Mouse (Mus musculus) cerebellum, adult 8-10 months (tissue): ENCODE results near the gene Gm20388.

ENCODE experiments used
- DNase-seq: peaks from one replicate; pipeline ENCODE4 v3.0.0; 2022

Gm20388 gene

DNA sequence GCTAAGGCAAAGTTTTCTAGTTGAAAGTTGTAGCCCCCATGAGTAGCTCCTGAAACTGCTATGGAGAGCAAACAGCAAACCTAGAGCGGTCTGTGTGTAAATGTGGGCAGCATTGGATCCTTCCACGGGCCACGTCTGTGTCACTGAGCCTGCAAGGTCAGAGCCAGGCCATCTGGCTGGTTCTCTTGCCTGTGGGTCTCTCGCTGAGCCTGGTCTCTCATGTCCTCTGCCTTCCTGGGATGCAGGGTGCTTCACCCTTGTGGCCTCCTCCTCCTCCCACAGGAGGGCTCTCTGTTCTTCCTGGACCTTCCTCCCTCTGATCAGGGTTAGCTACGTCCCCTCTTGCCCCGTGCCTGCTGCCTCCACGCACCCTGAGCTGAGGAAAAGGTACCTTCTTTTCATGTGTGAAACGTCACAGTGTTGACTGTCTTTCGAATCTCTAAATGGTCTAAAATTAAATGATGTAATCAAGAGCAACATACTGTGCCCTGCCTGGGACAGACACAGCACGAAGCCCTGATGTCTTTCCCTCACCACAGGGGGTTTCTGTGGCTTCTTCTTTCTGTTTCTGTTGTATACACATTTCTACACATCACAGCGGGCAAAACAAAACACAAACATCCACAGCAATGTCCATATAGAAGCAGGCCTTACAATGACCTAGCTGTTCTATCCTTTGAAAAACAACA lies 4373.1 kb downstream of the Gm20388 start:
- DNase-seq: no peak

DNA sequence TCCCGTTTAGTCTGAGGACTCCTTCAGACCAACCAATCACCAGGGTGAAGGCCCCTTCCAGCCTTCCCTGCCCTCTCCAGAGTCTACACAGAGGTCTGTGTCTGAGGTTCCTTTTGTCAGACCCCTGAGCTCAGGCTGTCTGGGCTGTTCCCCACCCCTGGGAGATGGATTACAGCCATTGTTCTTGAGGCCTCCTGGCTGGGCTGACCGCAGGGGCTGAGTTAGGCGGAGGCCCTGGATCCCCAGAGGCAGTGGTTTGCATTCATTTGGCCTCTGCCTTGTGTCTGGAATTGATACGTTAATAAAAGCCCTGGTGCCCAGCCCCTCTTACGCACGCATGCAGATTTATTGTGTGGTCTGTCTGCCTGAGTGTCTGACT lies 4373.7 kb downstream of the Gm20388 start:
- no peak for DNase-seq

DNA sequence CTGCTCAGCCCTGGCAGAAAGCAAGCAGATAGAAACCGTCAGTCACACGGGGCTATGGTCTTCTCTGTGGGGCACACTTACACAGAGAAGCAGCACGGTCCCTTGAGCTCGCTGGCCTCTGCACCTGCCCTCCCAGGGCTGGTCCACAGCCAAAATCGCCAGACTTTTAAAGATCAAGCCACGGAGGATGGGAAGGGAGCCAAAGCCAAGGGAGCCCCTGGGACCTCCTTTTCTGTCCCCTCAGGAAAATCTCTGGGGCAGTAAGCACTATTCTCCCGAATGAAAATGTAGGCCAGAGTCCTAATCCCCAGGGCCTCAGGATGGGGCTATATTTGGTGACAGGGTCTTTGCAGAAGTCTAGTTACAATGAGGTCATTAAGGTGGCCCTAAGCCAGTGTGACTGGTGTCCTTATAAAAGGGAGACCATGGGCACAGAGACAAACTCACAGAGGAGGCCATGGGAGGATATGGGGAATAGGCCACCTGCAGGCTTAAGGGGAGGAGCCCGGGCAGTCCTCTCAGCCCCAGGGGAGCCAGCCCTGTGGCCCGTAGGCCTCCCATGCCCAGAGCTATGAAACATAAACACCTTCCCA lies 4374.4 kb downstream of the Gm20388 start:
- DNase-seq: peak; percentile 60

DNA sequence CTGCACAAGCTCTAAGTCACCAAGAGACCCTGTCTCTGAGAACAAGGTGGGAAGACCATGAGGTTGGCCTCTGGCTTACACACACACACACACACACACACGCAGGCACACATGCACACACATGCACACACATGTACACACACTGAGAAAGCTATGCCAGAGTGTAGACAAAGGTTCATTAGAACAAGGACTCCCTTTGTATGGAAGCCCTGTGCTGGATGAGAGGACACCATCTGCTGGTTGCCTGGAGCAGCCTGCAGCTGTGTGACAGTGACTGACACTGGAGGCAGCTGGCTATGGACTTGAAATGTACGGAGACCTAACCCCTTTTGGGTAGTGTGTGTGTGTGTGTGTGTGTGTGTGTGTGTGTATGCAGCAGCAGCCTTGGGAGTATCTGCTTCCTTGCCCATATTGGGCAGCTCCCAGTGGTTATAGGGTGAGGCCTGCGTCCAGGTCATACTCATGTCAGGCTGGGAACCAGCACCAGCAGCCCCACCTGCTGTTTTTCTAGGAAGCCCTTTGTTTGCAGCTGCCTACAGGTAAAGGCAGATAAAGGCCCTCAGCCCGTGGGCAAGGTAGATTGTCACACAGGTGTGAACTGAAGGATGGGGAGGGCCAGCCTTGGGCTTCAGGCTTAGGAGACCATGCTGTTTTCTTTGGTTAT lies 4376.0 kb downstream of the Gm20388 start:
- DNase-seq: no peak

DNA sequence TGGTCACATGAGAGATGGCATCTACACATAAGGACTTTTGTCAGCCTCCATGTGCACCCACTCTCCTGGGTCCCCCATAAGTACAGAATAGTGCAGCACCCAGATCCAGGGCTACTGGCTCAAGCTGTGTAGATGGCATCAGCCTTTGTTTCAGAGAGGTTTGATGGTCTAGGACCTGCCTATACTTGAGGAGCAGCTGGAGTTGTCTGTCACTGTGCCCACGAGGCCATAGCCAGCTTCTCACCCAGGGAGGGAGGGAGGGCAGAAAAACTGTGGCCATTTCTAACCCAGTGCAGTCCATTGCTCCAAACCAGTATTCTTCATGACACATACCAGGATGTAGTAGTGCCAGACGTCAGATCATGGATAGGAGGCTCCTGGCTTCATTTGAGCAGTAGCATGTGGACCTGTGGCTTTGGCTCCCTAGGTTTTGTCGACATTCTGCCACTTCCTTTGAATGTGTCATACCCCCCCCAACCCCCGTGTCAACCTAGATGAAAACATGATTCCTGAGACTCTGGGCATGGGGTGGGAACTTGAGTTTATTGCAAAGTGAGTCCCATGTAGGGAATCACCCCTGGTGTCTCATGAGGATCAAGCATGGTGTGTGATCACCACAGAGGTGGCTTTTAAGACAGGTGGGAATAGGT lies 4377.7 kb downstream of the Gm20388 start:
- DNase-seq: no peak

DNA sequence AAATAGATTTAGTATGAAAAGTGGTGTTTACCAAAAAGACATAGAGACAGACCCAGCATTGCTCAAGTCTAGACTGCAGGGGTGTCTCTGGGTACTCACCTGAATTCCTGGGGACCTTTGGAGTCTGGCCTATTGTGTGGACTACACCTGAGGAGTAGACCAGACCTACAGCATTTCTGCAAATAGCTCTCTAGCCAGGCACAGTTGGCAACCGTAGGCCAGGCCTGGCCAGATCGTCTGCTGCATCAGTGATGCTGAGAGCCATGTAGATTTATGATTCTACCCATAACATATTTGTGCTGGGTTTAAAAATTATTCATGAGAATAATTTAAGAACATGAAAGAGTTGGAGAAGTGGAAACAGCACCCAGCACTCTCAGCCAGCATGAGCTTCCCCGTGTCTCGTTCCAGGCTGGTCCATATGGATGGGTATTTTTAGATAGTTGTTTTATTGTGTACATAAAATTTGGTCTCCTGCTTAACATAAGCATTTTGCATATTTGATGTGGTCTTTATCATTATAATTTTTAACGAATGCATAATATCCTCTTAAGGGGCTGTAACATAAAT lies 4378.9 kb downstream of the Gm20388 start:
- no peak for DNase-seq

DNA sequence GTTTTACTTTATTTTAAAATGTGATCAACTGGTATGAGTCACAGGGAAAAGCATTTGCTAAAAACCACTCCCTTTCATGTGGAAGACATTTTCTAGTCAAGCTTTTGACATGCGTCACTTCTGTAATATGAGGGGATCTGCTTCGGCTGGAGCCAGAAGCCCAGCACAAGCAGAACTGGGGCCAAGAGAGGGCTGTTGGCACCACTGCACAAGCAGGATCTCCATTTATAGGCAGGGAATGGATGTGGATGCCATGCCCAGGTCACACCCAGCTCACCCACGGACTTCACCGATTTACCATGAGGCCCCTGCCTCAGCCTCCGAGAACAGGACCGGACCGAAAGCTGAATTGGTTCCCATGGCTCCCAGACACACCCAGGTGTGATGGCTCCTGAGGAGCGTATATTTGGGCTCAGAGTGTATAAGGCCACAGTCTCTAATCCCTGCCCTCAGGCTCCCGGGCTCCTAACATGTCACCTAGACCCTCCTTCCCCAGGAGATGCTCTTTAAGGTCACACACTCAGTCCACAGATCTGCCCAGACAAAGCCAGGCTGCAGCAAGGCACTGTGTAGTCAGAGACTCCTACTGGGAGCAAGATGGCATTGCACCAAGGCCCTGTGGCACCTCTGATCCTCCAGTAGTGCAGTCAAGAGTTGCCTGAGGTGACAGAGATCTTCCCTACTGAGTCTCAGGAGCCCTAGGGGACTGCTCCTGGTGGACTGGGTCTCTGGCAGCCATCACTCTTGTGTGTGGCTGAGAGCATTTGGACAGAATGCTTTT lies 4380.5 kb downstream of the Gm20388 start:
- DNase-seq: no peak

DNA sequence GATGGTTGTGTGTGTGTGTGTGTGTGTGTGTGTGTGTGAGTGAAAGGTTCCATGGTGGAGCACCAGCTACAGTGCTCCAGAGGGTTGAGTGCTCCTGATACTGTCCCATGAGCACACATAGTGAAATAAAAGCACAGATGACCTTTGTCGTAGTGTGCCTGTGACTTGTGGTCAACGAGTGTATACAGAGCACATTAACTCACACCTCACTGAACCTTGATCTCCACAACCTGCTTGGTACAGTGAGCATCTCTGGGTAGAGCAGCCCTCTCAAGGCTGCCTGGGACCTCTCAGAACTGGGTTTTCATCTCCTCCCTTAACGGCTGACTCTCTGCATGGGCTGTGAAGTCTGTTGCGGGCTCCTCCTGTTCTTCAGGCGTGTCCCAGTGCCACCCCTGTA lies 4381.1 kb downstream of the Gm20388 start:
- no peak for DNase-seq

DNA sequence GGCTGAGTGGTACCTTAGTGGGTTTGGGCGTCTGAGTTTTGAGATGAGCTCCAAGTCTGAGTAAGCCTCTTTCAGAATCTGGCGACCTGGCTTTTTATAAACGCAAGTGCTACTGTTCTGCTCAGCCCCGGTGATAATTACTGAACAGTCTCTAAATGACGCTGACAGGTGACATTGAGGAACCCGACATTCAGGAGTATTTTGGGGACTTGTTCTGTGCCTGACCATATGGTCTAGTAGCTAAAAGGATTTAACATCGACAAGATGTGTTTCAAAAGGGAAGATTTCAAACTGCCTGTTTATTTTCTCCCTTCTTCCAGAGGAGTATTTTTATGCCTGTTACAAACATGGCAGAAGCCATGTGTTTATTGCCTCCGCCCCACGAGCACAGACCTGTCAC lies 4382.3 kb downstream of the Gm20388 start:
- no peak for DNase-seq

DNA sequence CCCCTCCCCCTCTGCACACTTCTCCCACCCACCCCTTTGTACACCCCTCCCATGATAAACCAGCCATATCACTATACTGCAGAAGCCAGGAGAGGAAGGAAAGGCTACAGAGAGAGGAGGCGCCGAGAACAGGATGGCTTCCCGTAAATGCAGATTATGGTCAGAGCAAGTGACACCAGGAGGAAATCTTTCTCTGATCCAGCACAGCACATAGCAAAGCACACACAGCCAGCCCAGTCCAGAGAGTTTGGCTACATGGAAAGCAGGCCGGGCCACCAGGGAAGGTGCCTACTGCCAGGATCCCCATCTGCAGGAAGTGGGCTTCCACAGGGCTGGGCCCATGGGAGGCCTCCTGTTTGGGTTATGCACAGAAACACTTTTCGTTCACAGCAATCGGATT lies 4383.8 kb downstream of the Gm20388 start:
- no peak for DNase-seq

DNA sequence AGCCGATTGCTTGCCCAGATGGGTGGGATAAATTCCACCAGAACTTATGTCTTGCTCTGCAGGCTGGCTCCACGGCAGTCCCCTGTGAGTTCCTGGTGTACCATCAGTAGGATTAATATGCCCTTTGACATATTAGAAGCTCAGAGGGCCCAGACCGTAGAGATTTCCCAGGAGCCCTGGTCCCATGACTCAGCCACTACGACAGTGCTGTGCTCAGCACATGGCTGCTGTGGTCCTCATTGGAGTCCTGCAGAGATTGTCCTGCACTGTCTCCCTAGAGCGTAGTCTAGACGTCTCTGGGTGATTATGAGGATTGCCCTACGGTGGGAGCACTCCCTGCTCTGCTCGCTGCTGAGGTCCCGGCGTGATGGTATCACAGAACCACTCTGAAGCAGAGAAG lies 4384.3 kb downstream of the Gm20388 start:
- no peak for DNase-seq

DNA sequence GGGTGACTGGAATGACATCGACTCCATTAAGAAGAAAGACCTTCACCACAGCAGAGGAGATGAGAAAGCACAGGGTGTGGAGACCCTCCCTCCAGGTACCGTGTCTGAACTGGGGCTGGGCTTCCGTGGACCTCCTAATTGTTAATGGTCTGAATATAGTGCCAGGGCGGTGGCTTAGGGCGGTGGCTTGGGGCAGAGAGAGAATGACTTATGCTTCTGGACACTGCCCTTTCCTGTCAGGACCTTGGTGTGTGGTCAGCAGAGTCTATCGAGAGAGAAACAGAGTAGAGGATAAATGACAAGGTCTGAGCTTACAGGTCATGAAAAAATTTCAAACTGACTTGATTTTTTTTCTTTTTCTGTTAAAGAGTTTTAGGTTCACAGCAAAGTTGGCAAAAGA lies 4384.7 kb downstream of the Gm20388 start:
- DNase-seq: no peak

DNA sequence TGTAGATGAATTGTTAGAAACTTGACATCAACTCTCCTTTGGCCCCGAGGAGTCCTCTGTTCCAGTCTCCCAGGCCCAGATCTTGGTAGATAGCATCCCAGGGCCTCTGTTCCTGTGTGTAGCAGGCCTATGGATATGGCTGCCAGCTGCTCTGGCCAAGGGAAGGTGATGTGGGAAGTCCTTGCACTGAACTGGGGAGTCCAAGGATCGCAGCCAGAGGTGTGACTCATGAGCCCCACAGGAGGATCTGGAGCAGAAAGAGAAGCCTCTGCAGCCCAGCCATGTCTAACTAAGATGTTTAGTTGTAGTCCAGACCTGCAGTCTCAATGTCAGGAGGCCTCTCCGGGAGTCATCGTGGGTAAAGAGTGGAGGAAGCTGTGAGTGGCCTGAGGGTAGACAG lies 4390.9 kb downstream of the Gm20388 start:
- DNase-seq: no peak

DNA sequence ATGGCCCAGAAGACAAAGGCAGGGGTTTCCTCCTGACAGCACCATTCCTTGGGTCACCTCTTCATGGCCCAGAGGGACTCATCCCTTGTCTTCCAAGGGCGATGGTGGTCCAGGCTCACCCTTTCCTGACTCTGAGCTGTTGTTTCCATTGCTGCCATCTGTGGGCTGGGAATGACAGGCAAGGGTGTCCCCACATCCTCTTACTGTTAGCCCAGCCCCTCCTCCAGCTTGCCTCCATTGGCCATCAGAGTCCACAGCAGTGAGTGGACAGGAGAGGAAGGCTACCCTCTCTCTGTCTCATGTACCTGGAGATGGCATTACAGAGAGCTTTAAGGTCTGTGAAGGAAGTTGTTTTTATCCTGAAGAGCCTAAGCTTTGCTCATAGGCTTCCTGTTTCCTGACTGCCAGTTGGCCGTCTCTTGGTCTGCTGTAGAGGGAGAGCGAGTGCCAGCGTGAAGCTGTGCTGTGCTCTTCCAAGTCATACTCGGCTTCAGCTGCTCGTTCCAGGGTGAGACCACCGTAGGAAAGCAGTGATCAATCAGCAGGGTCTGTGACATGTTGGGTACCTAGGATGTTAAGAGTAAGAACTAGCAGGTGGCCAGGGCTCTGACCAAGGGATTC lies 4391.4 kb downstream of the Gm20388 start:
- no peak for DNase-seq

DNA sequence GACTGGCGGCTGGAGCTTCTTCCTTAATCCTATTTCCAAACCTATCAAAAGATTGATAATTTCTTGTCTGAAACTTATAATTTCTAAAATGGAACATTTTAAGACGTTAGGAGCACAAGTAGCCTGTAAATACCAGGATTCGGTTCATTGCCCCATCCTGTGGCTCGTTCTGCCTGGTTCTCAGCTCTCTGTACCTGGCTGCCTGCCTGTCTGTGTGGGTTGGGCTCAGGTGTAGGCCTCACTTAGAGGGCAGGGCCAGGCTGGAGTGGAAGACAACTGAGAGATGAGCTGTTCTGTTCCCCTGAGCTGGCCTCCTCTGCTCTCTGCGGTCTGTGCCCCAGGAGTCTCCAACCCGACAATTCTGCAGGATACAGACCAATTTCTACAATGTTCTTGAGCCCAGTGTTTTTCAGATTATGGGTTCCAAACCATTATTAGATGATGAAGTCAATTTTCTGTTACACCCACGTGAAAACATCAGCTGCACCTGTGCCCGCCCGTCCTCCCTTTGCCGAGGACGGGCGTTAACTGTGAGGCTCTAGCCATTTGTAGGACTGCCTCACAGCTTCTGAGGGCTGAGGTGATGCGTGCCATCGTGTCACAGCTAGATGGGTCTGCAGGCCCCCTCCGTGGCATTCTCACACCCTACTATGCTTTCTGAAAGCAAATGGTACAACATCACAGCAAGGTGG lies 4392.7 kb downstream of the Gm20388 start:
- no peak for DNase-seq

DNA sequence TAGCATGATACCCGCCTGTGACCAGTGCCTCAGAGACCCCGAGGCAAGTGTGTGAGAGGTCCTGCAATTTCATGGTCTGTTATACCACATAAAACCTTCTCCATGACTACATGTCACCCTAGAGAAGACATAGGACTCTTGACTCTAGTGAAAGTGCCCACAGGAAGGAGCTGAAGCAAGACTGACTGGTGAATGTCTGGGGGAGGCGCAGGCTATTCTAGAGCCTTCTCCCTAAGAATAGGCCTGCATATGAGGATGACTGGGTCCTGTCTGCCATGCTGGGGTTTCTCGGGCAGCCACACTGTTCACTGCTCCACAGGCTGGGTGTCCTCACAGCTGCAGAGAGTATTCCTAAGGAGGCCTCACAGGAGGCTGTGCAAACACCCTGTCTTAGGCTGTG lies 4393.5 kb downstream of the Gm20388 start:
- DNase-seq: no peak

DNA sequence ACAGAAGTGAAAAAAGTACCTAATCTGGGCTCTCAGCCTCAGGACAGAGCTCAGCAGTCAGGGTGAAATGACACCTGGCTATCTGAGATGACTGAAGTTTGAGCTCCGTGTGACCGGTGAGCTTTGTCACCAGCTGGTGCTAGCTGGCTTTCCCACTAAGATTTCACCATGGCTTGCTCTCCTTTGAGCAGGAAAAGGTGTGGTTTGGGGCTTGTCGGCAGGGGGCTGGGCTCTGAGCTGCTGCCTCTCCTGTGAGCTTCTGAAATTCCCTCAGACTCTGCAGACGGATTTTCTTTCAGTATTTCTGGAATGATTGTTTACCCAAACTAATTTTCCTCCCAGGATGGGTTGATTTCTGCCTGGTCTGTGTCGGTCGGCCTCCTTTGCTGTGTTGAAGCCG lies 4395.9 kb downstream of the Gm20388 start:
- DNase-seq: no peak

DNA sequence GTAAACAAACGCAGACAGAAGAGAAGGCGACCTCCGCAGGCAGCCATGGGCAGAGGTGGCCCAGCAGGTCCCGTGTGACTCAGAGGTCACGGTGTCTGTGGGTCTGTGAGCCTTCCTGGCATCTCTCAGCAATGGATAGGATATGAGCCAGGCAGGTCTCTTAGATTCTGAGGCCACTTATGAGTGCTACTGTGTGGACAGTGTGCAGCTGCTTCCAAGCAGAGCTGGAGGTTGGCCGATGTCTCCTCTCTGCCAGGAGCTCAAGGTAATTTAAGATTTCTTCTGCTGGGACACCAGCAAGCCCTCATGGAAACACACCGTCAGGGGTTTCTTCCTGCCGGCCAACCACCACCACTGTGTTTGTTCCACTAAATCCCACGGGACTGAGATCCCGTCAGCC lies 4397.1 kb downstream of the Gm20388 start:
- no peak for DNase-seq

DNA sequence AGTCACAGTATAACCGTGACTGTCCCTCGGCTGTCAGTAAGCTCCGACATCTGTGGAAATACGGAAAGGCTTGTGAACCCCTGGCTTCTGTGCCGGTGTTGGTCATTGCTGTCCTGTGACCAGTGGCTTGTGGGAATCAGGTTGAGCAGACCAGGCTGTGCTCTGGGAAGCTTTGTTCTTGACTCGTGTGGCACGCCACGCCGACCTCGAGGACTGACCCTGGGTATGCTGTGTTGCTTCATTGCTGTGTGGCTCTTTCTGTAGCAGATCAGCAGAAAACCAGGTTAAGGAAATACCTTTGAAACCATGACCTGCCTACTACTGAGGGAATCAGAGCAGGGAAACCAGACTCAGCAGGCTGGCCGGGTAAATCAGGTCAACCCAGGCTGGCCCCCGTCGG lies 4399.9 kb downstream of the Gm20388 start:
- no peak for DNase-seq

DNA sequence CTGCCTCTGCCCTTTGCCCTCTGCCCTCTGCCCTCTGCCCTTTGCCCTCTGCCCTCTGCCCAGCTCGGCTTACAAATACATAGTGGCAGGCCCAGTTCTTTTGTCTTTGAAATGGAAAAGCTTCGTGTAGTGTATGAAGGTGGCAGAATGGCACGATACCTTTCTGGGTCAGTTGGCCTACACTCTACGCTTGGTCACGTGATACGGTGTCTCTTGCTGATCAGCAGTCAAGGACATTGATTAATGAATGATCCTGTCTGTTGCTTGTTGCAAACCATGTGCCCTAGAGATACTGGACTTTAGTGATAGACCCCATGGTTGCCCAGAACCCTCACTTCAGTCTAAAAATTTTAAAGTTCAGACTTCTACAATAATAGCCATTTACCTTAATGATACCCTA lies 4400.5 kb downstream of the Gm20388 start:
- DNase-seq: no peak

DNA sequence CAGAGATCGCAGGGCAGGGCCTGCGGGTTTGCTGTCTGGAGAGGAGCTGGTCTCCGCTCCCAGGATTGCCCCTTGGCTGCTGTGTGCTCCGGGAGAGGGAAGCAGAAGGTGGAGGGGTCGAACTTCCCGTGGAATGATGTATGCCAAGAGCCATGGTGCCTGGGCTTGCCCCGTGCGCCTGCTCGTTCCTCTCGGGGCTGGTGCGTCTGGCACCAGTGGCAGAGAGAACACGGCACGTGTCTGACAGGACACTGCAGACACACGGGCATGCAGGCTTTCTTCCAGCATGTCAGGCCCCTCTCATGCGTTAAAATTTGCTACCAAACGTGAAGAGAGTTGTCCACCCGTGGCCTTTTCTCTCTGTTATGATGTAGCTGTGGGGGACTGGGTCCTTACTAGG lies 4401.1 kb downstream of the Gm20388 start:
- no peak for DNase-seq

DNA sequence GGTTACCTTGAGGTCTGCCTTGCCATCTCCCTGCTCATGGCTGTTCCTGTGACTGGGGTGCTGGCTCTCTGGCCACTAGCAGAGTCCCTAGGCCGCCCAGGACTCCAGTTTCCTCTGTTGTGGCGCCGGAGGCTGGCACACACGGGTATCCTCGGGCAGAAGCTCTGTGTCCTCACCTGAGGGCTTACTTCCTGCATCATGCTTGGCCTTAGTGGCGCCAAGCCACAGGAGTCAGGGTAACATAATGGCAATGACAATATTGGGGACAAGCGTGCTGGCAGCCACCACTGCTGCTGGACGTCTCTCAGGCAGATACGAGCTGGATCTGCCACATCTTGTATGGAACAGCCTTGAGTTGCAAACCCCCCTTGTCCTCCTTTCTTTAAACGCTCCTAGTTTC lies 4401.6 kb downstream of the Gm20388 start:
- DNase-seq: no peak
